Mouse (Mus musculus) erythroblast, embryonic 14.5 days (primary cell): ENCODE data around the gene Cdc42bpa. TPM values are rescaled to one million over a fixed set of nuclear protein-coding genes. Genes with fewer than 3 reads are reported as not detected.

Experiments used
- H3K27me3 ChIP-seq: 2 replicates; pipeline ENCODE4 v1.6.1; 2012; ENCODE audit warnings: inconsistent platforms; ENCODE audit not compliant: control insufficient read depth
- H3K36me3 ChIP-seq: 2 replicates; pipeline ENCODE4 v1.6.1; 2012; ENCODE audit warnings: mild to moderate bottlenecking, inconsistent platforms; ENCODE audit not compliant: control insufficient read depth
- H3K4me1 ChIP-seq: 2 replicates; pipeline ENCODE4 v1.6.1; 2012; ENCODE audit warnings: inconsistent platforms; ENCODE audit not compliant: control insufficient read depth
- H3K4me3 ChIP-seq: replicated peaks from 2 replicates; pipeline ENCODE3; 2012; ENCODE audit warnings: moderate library complexity, mild to moderate bottlenecking, inconsistent platforms
- H3K9me3 ChIP-seq: 2 replicates; pipeline ENCODE4 v1.6.1; 2012; ENCODE audit warnings: low read length, inconsistent platforms, mixed read lengths; ENCODE audit not compliant: control insufficient read depth
- GATA1 ChIP-seq: IDR thresholded peaks from 2 replicates; pipeline ENCODE4 v1.6.1; 2012; ENCODE audit warnings: low read length, inconsistent platforms, mixed read lengths
- TAL1 ChIP-seq: IDR thresholded peaks from 3 replicates; pipeline ENCODE4 v1.6.1; 2012; ENCODE audit warnings: low read length, inconsistent platforms, mixed read lengths
- polyA plus RNA-seq: library from polyadenylated mRNA; stranded (reverse); fragments of >175 nt; gene quantifications from 2 replicates; pipeline ENCODE4 v1.2.3, GENCODE M21; 2012

Cdc42bpa gene
- polyA plus RNA-seq, 1 experiment: 2.3 TPM

- no peaks in the 10 kb centered on the region for H3K27me3 ChIP-seq
- TF ChIP-seq TAL1 (no peak), GATA1 (no peak)
- H3K36me3 ChIP-seq: peaks cover 39% of the 10 kb centered on the region
- peaks cover 5% of the 10 kb centered on the region for H3K9me3 ChIP-seq
- H3K4me1 ChIP-seq: peaks cover 78% of the 10 kb centered on the region
- H3K4me3 ChIP-seq: peak overlapping the region; percentile 57
Measured at GRCm38 (mm10) chr1:179977437-179977836, 17.2 kb downstream of the Cdc42bpa start.

GRCm38 (mm10) chr1:179978742-179979141 is 18.5 kb downstream of the Cdc42bpa start:
- no peaks in the 10 kb centered on the region for H3K27me3 ChIP-seq
- TF ChIP-seq GATA1: no peak
- TF ChIP-seq TAL1: no peak
- peaks cover 36% of the 10 kb centered on the region for H3K36me3 ChIP-seq
- peaks cover 5% of the 10 kb centered on the region for H3K9me3 ChIP-seq
- no peak overlapping the region for H3K4me3 ChIP-seq
- peaks cover 67% of the 10 kb centered on the region for H3K4me1 ChIP-seq

- Histone ChIP-seq H3K9me3 (peaks cover 5% of the 10 kb centered on the region), H3K4me3 (no peak overlapping the region), H3K27me3 (no peaks in the 10 kb centered on the region), H3K4me1 (peaks cover 56% of the 10 kb centered on the region), H3K36me3 (peaks cover 51% of the 10 kb centered on the region)
- TF ChIP-seq GATA1: no peak
- no peak for TF ChIP-seq TAL1
Measured at GRCm38 (mm10) chr1:179981680-179982079, 21.4 kb downstream of the Cdc42bpa start.

- Histone ChIP-seq H3K36me3 (peaks cover 52% of the 10 kb centered on the region), H3K27me3 (no peaks in the 10 kb centered on the region), H3K4me3 (no peak overlapping the region), H3K4me1 (peaks cover 55% of the 10 kb centered on the region), H3K9me3 (peaks cover 5% of the 10 kb centered on the region)
- TF ChIP-seq GATA1: no peak
- TF ChIP-seq TAL1: no peak
Measured at GRCm38 (mm10) chr1:179982183-179982582, 21.9 kb downstream of the Cdc42bpa start.

- Histone ChIP-seq H3K36me3 (peaks cover 46% of the 10 kb centered on the region), H3K4me3 (no peak overlapping the region), H3K27me3 (no peaks in the 10 kb centered on the region), H3K9me3 (peaks cover 5% of the 10 kb centered on the region), H3K4me1 (peaks cover 47% of the 10 kb centered on the region)
- TF ChIP-seq GATA1: no peak
- TF ChIP-seq TAL1: no peak
Measured at GRCm38 (mm10) chr1:179982933-179983332, 22.7 kb downstream of the Cdc42bpa start.

- Histone ChIP-seq H3K9me3 (peaks cover 5% of the 10 kb centered on the region), H3K36me3 (peaks cover 40% of the 10 kb centered on the region), H3K4me3 (no peak overlapping the region), H3K27me3 (no peaks in the 10 kb centered on the region), H3K4me1 (peaks cover 36% of the 10 kb centered on the region)
- no peak for TF ChIP-seq GATA1
Measured at GRCm38 (mm10) chr1:179984171-179984570, 23.9 kb downstream of the Cdc42bpa start.

GRCm38 (mm10) chr1:179991660-179992235 is 31.5 kb downstream of the Cdc42bpa start:
- Histone ChIP-seq H3K27me3 (no peaks in the 10 kb centered on the region), H3K4me1 (peaks cover 11% of the 10 kb centered on the region), H3K36me3 (peaks cover 3% of the 10 kb centered on the region), H3K9me3 (no peaks in the 10 kb centered on the region), H3K4me3 (no peak overlapping the region)
- TF ChIP-seq TAL1 (no peak), GATA1 (no peak)

- no peak for TF ChIP-seq TAL1
- no peak for TF ChIP-seq GATA1
- Histone ChIP-seq H3K4me1 (peaks cover 9% of the 10 kb centered on the region), H3K27me3 (no peaks in the 10 kb centered on the region), H3K4me3 (no peak overlapping the region), H3K36me3 (no peaks in the 10 kb centered on the region; the same call in none of the 2 replicates), H3K9me3 (no peaks in the 10 kb centered on the region)
Measured at GRCm38 (mm10) chr1:179992255-179992654, 32.0 kb downstream of the Cdc42bpa start.

GRCm38 (mm10) chr1:180008057-180008456 is 47.8 kb downstream of the Cdc42bpa start:
- Histone ChIP-seq H3K9me3 (peaks cover 6% of the 10 kb centered on the region), H3K27me3 (no peaks in the 10 kb centered on the region), H3K4me3 (no peak overlapping the region), H3K36me3 (peaks cover 11% of the 10 kb centered on the region), H3K4me1 (peaks cover 9% of the 10 kb centered on the region)
- TF ChIP-seq TAL1: no peak
- TF ChIP-seq GATA1: no peak

- Histone ChIP-seq H3K9me3 (no peaks in the 10 kb centered on the region), H3K27me3 (no peaks in the 10 kb centered on the region), H3K36me3 (no peaks in the 10 kb centered on the region), H3K4me3 (no peak overlapping the region), H3K4me1 (peaks cover 24% of the 10 kb centered on the region)
- TF ChIP-seq GATA1 (no peak), TAL1 (no peak)
Measured at GRCm38 (mm10) chr1:180013479-180013878, 53.2 kb downstream of the Cdc42bpa start.
